Mouse (Mus musculus): ENCODE measurements around the gene Gm21969.

GRCm38 (mm10) chr4:139617001-139617364, 14.0 kb downstream of the Gm21969 start:
- no peak for TF ChIP-seq EP300 (IDR thresholded peaks at IDR 0.05; ENCODE audit: low read depth)
- TF ChIP-seq CTCF (IDR thresholded peaks at IDR 0.05; ENCODE audit: low read depth), result no peak
